Mouse (Mus musculus) heart, adult 2 months (tissue): Measurements from ENCODE around the gene Ctnna2.

Experiments used
- CTCF ChIP-seq: fragments of 200-600 bp; IDR thresholded peaks from 2 replicates; pipeline ENCODE4 v1.8.1; 2022; ENCODE audit warnings: antibody characterized with exemption, mild to moderate bottlenecking, moderate library complexity
- EP300 ChIP-seq: fragments of 200-500 bp; IDR thresholded peaks from 2 replicates; pipeline ENCODE4 v1.6.1; 2011; ENCODE audit warnings: low read depth, low read length, control low read depth; ENCODE audit not compliant: insufficient read depth

DNA sequence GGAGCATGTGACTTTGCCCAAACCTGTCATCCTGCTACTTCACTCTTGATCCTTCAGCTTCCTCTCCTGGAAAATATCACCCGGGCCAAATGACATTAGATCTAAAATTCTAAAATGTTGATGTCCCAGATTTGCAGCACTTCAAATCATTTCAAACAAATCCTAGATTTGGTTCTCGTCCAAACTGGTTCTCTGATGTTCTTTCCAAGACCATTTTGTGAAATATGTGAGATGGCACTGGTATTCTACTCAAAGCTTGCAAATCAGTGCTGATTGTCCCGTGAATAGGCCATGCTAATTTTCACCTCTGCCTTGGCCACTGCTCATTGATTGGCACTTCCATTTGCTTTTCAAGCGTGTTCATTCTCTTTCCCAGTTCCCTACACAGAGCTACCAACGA is 571.0 kb downstream of the Ctnna2 start:
- TF ChIP-seq CTCF = no peak
- no peak for TF ChIP-seq EP300
